Mouse (Mus musculus): Measurements from ENCODE around the gene Ankrd28.

DNA sequence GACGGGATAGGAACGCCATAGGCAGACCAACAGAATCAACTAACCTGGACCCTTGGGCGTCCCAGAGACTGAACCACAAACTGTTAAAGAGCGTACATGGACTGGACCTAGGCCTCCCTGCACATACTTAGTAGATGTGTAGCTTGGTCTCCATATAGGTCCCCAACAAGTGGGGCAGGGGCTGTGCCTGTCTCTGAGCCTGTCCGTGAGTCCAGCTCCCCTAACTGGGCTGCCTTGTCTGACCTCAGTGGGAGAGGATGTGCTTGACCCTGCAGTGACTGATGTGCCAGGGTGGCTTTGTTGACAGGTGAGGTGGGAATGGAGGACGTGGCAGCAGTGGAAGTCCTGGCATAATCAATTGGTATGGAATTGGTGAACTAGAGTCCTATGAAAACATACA is 137.9 kb downstream of the Ankrd28 start:
- TF ChIP-seq CTCF (IDR thresholded peaks at IDR 0.05; ENCODE audit: extremely low read depth, insufficient read depth, insufficient read length, insufficient replicate concordance) (no peak), POLR2A (IDR thresholded peaks at IDR 0.05; ENCODE audit: low read depth, low read length) (no peak)

Measured in spleen, adult 2 months (tissue).